Mouse (Mus musculus): ENCODE results near the gene Pla1a.

DNA sequence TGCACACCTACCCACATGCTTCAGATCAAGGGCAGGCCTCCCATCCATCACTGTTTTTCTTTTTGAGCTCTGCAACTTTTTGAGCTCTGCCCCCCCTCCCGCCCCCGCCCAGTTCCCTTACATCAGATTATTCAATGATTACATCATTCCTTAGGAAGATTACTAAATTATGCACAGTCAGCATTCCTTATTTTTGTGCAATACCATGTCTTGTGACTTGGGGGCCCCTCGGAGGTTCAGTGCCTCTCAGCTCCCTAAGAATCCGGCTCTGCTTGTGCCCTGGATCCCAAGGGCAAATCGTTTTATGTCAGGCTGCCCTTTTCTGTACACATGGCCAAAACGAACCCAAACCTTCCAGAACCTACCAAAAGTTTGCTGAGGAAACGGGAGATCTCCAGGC is 18.0 kb downstream of the Pla1a start:
- TF ChIP-seq CTCF (conservative IDR thresholded peaks at IDR 0.05; ENCODE audit: low read length) (no peak), NANOG (IDR thresholded peaks at IDR 0.05; ENCODE audit: borderline replicate concordance, low read length) (no peak)
